Mouse (Mus musculus) stomach, embryonic 15.5 days (tissue): ENCODE results near the gene Sigirr. TPM values are rescaled to one million over a fixed set of nuclear protein-coding genes. Genes with fewer than 3 reads are reported as not detected.

Experiments
- ATAC-seq: fragments of 200-750 bp; cut with Nextera tagmentation; 2 replicates; pipeline ENCODE4 v1.8.0; 2017; ENCODE audit warnings: low read depth, moderate number of reproducible peaks, moderate TSS enrichment; ENCODE audit not compliant: insufficient read depth, low FRiP score
- H3K27ac ChIP-seq: fragments of 300-500 bp; sonication (generic); 2 replicates; pipeline ENCODE4 v1.5.1; 2015; ENCODE audit warnings: mild to moderate bottlenecking, inconsistent platforms
- H3K27me3 ChIP-seq: fragments of 300-500 bp; sonication (generic); replicated peaks from 2 replicates; pipeline ENCODE4 v1.6.1; 2015; ENCODE audit warnings: inconsistent platforms
- H3K36me3 ChIP-seq: fragments of 300-500 bp; sonication (generic); 2 replicates; pipeline ENCODE4 v1.6.1; 2015; ENCODE audit warnings: inconsistent platforms
- H3K4me1 ChIP-seq: fragments of 300-500 bp; sonication (generic); 2 replicates; pipeline ENCODE4 v1.6.1; 2015; ENCODE audit warnings: inconsistent platforms
- H3K4me2 ChIP-seq: fragments of 300-500 bp; sonication (generic); 2 replicates; pipeline ENCODE4 v1.6.1; 2015; ENCODE audit warnings: mild to moderate bottlenecking, inconsistent platforms
- H3K4me3 ChIP-seq: fragments of 300-500 bp; sonication (generic); replicated peaks from 2 replicates; pipeline ENCODE4 v1.5.1; 2015; ENCODE audit warnings: inconsistent platforms
- H3K9ac ChIP-seq: fragments of 300-500 bp; sonication (generic); 2 replicates; pipeline ENCODE4 v1.6.1; 2015; ENCODE audit warnings: inconsistent platforms
- H3K9me3 ChIP-seq: fragments of 300-500 bp; sonication (generic); 2 replicates; pipeline ENCODE4 v1.6.1; 2016; ENCODE audit warnings: inconsistent platforms
- WGBS: fragments of 180-500 bp; shearing (Covaris S2); methylation state at CpG from one replicate; pipeline ENCODE4 v1.1.7; 2015; 5-methylcytosine and 5-hydroxymethylcytosine counted together
- polyA plus RNA-seq: library from polyadenylated mRNA; unstranded; fragments of >200 nt; fragmentation: Nextera tagmentation; extraction: Ambion mirVana; gene quantifications from 2 replicates; pipeline ENCODE4 v1.2.1, GENCODE M21; 2015

Gene Sigirr
- polyA plus RNA-seq = 13.1 and 15.1 TPM in 2 replicates

GRCm38 (mm10) chr7:141099911-141100691, at the start of gene Sigirr:
Gene Sigirr (minus strand): TSS chr7:141100572.
- under 1% methylated on average over 56 of the region's 56 CpGs for WGBS
- peak within 1 kb of the TSS; percentile 29 for H3K9ac ChIP-seq
- no peaks in the 10 kb centered on the region for H3K36me3 ChIP-seq
- H3K27me3 ChIP-seq = peaks cover 5% of the 10 kb centered on the region; the same call in 1 of the 2 replicates
- peak within 1 kb of the TSS; percentile 85 for H3K27ac ChIP-seq
- peak within 1 kb of the TSS; percentile 48 for H3K4me3 ChIP-seq
- peak within 1 kb of the TSS; percentile 90 for H3K4me2 ChIP-seq
- ATAC-seq = peak; percentile 76
- H3K9me3 ChIP-seq = no peaks in the 10 kb centered on the region
- peaks cover 18% of the 10 kb centered on the region for H3K4me1 ChIP-seq

GRCm38 (mm10) chr7:141148639-141149038, 48.3 kb upstream of the Sigirr start:
- ATAC-seq = no peak
- Histone ChIP-seq H3K36me3 (peaks cover 18% of the 10 kb centered on the region), H3K4me1 (no peaks in the 10 kb centered on the region), H3K27ac (no peak overlapping the region), H3K4me2 (no peak overlapping the region), H3K9me3 (no peaks in the 10 kb centered on the region), H3K4me3 (no peak overlapping the region), H3K9ac (no peak overlapping the region), H3K27me3 (no peaks in the 10 kb centered on the region)
- whole genome bisulfite sequencing = 56% methylated on average over 4 of the region's 4 CpGs

DNA sequence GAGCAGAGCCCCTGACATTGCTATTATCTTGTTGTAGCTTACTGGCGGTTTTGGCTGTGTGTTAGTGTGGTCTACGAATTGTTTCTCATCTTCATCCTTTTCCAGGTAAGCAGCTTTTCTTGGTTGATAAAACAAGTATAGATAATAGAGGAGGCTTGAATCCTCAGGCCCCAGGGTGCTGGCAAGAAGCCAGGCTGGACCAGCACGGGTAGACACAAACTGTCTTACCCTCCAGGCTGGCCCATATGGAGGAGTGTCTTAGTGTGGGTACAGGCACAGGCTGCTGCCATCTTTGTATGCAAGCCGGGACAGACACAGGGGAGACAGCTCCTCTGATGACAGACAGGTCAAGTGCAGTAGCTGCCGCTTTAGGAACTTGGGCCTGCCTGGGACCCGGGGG, 46.7 kb upstream of the Sigirr start:
- no peaks in the 10 kb centered on the region for H3K9me3 ChIP-seq
- no peaks in the 10 kb centered on the region for H3K27me3 ChIP-seq
- H3K27ac ChIP-seq = no peak overlapping the region
- H3K9ac ChIP-seq = no peak overlapping the region
- no peaks in the 10 kb centered on the region for H3K4me1 ChIP-seq
- WGBS = 85% methylated on average over 6 of the region's 6 CpGs
- peaks cover 10% of the 10 kb centered on the region for H3K36me3 ChIP-seq
- ATAC-seq = no peak
- no peak overlapping the region for H3K4me3 ChIP-seq
- H3K4me2 ChIP-seq = no peak overlapping the region

DNA sequence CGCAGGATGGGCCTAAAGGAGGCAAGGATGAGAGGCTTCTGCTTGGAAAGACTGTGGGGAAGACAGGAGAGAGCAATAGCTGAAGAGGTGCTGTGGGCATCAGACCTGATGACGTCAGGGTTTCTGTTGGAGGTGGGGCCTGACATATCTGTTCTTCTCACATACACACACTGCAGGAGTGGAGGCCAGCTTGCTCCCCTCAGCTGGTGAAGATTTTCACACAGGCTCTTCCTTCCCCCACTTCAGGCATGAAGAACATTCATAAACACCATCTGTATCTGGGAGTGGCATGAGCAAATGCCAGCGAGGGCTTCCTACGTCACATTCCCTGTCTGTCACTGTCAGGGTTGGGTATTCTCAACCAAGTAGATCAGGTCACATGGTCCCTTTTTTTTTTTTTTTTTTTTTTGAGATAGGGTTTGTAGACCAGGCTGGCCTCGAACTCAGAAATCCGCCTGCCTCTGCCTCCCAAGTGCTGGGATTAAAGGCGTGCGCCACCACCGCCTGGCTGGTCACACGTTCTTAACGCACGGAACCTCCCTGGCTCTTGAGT, 45.7 kb upstream of the Sigirr start:
- Histone ChIP-seq H3K4me1 (no peaks in the 10 kb centered on the region), H3K4me3 (no peak overlapping the region), H3K9me3 (no peaks in the 10 kb centered on the region), H3K27me3 (no peaks in the 10 kb centered on the region), H3K4me2 (no peak overlapping the region), H3K36me3 (peaks cover 3% of the 10 kb centered on the region), H3K27ac (no peak overlapping the region), H3K9ac (no peak overlapping the region)
- peak; percentile 41; the same call in 1 of the 2 replicates for ATAC-seq
- WGBS = 92% methylated on average over 12 of the region's 12 CpGs

- Histone ChIP-seq H3K9me3 (no peaks in the 10 kb centered on the region), H3K4me1 (no peaks in the 10 kb centered on the region), H3K9ac (no peak overlapping the region), H3K27ac (no peak overlapping the region), H3K27me3 (no peaks in the 10 kb centered on the region), H3K4me3 (no peak overlapping the region), H3K4me2 (no peak overlapping the region), H3K36me3 (peaks cover 3% of the 10 kb centered on the region; the same call in 1 of the 2 replicates)
- ATAC-seq = no peak
- 69% methylated on average over 1 of the region's 1 CpGs for whole genome bisulfite sequencing
Observed at GRCm38 (mm10) chr7:141145403-141145802, 45.0 kb upstream of the Sigirr start.

DNA sequence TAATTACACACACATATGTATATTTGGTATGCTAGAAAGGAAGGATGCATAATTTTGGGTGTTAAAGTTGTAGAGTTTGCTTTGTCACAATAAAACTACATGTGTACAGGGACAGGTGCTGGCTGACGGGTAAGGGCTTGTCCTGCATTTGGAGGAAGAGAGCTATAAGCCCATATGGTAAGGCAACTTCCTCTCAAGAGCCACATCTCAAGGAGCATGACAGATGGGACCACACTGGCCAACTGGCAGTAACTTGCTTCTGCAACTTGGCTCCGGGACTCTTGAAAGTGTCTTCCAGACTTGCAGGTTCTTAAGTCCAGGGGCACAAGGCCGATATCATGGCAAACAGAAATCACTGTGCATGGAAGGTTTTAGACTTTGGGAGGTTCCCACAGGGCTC, 44.3 kb upstream of the Sigirr start:
- no peak for ATAC-seq
- Histone ChIP-seq H3K4me1 (no peaks in the 10 kb centered on the region), H3K4me2 (no peak overlapping the region), H3K4me3 (no peak overlapping the region), H3K27me3 (no peaks in the 10 kb centered on the region), H3K27ac (no peak overlapping the region), H3K9me3 (no peaks in the 10 kb centered on the region), H3K9ac (no peak overlapping the region), H3K36me3 (peaks cover 3% of the 10 kb centered on the region; the same call in 1 of the 2 replicates)
- WGBS = 89% methylated on average over 3 of the region's 3 CpGs

DNA sequence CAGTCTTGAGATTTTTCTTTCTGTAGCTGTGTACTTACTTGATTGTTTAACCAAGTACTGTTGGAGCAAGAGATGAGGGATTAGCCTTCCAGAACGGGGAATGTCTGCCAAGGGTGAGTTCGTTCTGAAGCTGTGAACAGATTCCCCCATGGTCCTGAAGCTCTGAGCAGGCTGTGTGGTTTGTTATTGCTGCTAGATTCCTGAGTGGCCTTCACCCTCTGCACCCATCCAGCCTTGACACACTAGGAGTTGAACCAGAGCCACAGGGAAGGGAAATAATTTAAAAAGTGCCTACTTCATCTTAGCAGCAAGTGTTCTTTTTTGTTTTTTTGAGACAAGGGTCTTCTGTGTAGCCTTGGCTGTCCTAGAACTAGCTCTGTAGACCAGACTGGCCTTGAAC, 43.5 kb upstream of the Sigirr start:
- H3K4me3 ChIP-seq = no peak overlapping the region
- ATAC-seq = no peak
- H3K4me1 ChIP-seq = no peaks in the 10 kb centered on the region
- H3K9me3 ChIP-seq = no peaks in the 10 kb centered on the region
- 67% methylated on average over 2 of the region's 2 CpGs for WGBS
- H3K36me3 ChIP-seq = peaks cover 3% of the 10 kb centered on the region; the same call in 1 of the 2 replicates
- no peaks in the 10 kb centered on the region for H3K27me3 ChIP-seq
- no peak overlapping the region for H3K4me2 ChIP-seq
- H3K9ac ChIP-seq = no peak overlapping the region
- no peak overlapping the region for H3K27ac ChIP-seq

DNA sequence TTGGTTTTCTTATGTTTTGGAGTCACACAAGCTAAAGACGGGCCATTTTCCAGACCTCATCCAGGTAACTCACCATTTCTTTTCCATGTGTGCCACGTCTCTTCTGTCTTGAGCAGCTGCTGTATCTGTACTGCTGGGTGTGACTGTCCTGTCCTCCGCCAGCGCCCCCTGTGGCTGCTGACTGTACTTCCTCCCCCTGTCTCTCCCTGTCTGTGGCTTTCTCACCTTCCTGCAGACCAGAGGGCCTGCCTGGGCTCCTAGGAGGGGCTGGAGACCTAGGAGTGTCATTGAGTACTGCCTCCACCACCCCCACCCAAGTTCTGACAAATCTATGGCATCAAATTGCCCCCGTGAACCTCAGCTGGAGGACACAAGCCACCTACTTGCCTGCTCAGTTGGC, 42.7 kb upstream of the Sigirr start:
- no peak for ATAC-seq
- Histone ChIP-seq H3K27me3 (no peaks in the 10 kb centered on the region), H3K9ac (no peak overlapping the region), H3K9me3 (no peaks in the 10 kb centered on the region), H3K4me1 (no peaks in the 10 kb centered on the region), H3K4me3 (no peak overlapping the region), H3K27ac (no peak overlapping the region), H3K4me2 (no peak overlapping the region), H3K36me3 (peaks cover 9% of the 10 kb centered on the region)
- 52% methylated on average over 5 of the region's 5 CpGs for WGBS

GRCm38 (mm10) chr7:141141326-141141725, 41.0 kb upstream of the Sigirr start:
- H3K4me3 ChIP-seq = no peak overlapping the region
- no peaks in the 10 kb centered on the region for H3K4me1 ChIP-seq
- WGBS = 76% methylated on average over 4 of the region's 4 CpGs
- H3K27ac ChIP-seq = no peak overlapping the region
- no peak overlapping the region for H3K4me2 ChIP-seq
- ATAC-seq = no peak
- peaks cover 14% of the 10 kb centered on the region for H3K36me3 ChIP-seq
- H3K9ac ChIP-seq = no peak overlapping the region
- no peaks in the 10 kb centered on the region for H3K27me3 ChIP-seq
- no peaks in the 10 kb centered on the region for H3K9me3 ChIP-seq

- Histone ChIP-seq H3K27ac (peak overlapping the region; percentile 48; the same call in 1 of the 2 replicates), H3K4me3 (peak overlapping the region; percentile 93), H3K9me3 (no peaks in the 10 kb centered on the region), H3K36me3 (peaks cover 5% of the 10 kb centered on the region; the same call in 1 of the 2 replicates), H3K4me2 (peak overlapping the region; percentile 81), H3K27me3 (no peaks in the 10 kb centered on the region), H3K4me1 (peaks cover 13% of the 10 kb centered on the region), H3K9ac (peak overlapping the region; percentile 96)
- peak; percentile 76 for ATAC-seq
- WGBS = 54% methylated on average over 12 of the region's 12 CpGs
Observed at GRCm38 (mm10) chr7:141131904-141132755, 31.8 kb upstream of the Sigirr start.

- peak; percentile 98 for ATAC-seq
- Histone ChIP-seq H3K36me3 (peaks cover 3% of the 10 kb centered on the region; the same call in 1 of the 2 replicates), H3K27ac (peak overlapping the region; percentile 48; the same call in 1 of the 2 replicates), H3K4me3 (peak overlapping the region; percentile 93), H3K27me3 (no peaks in the 10 kb centered on the region), H3K4me2 (peak overlapping the region; percentile 81), H3K9ac (peak overlapping the region; percentile 96), H3K9me3 (no peaks in the 10 kb centered on the region), H3K4me1 (peaks cover 13% of the 10 kb centered on the region)
- under 1% methylated on average over 59 of the region's 59 CpGs for WGBS
Observed at GRCm38 (mm10) chr7:141131024-141131820, 30.9 kb upstream of the Sigirr start.
